Mouse (Mus musculus): Measurements from ENCODE around the gene Cdkn1b.

DNA sequence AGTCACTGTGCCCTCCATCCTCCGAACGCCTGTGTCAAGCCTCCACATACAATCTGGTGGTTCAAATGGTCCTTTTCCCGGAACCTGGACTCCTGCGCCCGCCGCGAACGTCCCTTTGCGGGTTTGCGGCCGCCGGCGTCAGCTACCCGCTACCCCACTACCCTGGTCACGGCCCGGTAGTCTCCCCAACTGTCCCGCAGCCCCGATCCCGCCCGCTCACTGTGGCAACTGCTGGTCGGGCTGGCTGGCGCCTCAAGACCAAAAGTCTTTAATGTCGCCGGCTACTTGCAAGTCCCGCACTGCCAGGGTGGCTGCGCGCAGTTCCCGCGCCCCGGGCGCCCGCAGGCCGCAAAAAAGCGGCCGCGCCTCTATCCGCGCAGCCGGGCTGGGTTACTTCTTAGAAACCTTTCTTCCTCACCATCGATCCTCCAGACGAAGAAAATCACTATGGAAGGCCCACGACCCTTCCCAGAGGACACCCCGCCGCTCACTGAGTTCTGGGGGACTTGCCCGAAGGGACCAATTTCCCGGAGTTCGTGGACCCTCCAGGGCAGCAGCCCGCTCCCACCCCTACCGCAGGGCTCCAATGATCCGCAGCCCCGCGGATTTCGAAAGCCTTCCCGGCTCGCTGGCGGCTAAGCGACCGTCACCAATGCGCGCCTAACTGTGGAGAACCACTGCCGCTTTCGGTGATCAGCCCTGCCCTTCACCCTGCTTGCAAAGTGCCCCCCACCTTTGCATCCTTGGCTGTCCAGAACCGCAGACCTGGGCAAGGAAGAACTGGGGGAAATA lies 6.8 kb downstream of the Cdkn1b start:
- TF ChIP-seq EP300 (IDR thresholded peaks at IDR 0.05; ENCODE audit: insufficient read depth, low read depth, low read length) (no peak), CTCF (IDR thresholded peaks at IDR 0.05; ENCODE audit: low read depth, low read length) (no peak)
